Mouse (Mus musculus) gastrocnemius, postnatal 25 days (tissue): Measurements from ENCODE around the gene Cap2. TPM values are rescaled to one million over a fixed set of nuclear protein-coding genes. Genes with fewer than 3 reads are reported as not detected.

Source experiments
- DNase-seq: peaks from one replicate; pipeline ENCODE4 v3.0.0; 2022
- total RNA-seq, 2 experiments: library from RNA; stranded (reverse); gene quantifications; 1 replicate in 1 of 2; 2 replicates in 1 of 2; pipeline ENCODE4 v1.2.3; 2021

The Cap2 gene
- total RNA-seq, 2 experiments from 2014 or later = 281 to 304 TPM

DNA sequence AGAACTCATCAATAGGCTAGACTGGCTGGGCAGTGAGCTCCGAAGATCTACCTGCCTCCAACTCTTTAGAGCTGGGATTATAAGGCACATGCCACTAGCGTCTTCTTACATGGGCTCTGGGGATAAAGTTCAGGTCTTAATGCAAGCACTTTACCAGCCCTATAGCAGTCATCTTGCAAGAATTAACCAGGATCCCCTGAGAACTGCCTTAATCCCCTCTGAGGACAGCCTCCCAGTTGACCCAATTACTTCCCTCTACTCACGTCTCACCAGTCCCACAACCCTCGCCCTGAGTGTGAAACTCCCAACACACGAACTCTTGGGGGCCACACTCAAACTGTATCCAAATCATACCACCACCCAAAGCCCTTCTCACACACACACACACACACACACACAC is 64.3 kb downstream of the Cap2 start:
- DNase-seq = no peak

DNA sequence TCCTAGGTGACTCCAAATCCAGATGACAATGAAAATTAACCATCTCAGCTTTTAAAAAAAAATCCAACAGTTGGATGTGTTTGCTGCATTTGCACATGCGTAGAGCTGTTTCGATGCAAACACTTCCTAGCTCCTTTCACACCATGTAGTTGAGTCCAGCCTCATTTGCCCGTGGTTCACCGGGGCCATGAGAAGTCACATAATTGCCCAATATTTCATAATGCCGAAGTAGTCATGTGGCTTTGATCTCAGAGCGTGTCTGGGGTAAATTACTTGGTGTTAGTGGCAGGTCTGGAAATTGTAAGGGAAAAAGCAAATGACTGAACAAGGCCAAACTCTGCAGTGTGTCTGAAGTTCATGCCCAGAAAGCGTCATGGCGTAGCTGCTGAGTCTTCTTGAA is 67.8 kb downstream of the Cap2 start:
- DNase-seq = no peak

DNA sequence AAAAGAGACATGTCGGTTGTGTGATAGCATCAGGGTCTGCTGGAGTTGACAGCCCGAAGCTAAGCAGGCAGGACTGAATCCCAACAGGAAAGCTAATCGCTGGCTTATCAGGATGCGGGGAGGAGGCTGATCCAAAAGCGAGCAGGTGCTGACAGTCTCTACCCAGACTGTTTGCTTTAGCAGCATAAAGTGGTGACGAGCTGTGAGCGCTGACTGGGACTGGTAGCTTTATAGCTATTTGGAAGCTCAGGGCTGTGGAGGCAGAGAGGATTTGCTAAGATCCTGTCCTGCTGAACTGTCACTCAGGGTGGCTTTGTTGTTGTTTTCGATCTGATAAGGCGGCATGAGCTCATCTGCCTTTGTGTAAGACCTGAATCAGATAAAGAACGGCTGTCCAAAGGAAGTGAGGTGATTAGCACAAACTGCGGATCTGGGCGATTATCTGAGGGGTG is 69.5 kb downstream of the Cap2 start:
- DNase-seq = no peak

DNA sequence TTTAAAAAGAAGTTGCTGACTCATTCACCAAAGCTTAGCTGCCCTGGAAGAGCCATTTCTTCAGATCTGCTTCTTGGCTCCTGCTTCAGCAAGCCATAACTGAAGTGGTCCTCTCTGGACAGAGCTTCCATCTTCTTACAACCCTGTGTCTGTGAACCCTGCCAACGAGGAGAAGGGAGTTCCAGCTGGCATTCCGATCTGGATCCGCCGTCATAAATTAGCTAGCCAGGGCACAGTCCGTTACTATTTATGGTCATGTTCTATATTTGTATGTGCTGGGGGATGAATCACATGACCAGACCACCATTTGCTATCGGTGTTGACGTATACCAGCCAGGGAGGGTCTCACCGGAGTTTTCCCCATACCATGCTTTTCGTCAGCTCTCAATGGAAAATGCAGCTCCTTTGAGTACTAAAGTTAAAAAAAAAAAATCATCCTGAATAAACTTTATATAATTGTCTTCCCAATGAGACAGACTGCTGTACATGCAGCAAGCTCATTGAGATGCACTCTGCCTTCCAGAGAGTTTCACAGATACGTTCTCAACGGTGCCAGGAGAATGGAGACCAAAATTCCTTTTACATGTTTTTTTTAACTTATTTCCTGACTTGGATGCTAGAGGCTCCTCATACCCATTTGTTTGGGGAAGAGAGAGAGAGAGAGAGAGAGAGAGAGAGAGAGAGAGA is 70.5 kb downstream of the Cap2 start:
- peak; percentile 83 for DNase-seq

DNA sequence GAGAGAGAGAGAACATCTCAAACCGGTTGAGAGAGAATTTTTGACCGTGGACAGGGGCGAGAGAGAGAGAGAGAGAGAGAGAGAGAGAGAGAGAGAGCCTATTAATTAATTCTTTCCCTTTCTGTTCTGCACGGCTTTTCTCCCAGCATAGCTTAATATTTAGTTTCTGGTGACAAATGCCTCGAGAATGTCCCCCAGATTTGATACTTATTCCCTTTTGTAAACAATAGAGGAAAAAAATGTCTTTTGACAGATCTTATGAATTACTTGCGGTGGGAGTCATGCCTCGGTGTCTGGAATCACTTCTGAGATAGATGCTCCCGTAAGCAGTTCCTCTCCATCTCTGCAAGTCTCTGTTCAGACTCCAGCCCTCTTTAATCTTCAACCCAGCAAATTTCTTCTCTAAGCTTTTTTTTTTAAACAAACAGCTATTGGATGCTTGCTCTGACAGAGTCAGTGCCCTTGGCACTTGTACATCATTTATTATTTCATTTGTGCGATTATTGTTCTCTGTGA is 71.1 kb downstream of the Cap2 start:
- no peak for DNase-seq

DNA sequence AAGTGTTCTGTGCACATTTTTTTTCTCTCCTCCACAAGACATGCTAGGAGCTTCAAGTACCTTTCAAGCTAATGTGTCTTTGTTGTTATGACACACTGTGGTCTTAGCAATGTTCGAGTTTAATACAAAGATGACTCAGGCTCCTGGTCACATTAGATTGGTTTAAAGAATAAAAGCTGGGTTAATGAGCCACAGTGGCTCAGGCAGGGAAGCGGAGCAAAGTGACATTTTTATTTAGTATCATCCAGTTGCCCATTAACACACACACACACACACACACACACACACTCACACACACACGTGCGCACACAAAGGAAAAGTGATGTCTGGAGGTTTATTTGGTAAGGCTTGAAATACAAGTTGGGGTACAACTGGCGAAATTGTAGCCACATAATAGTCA is 72.6 kb downstream of the Cap2 start:
- no peak for DNase-seq

DNA sequence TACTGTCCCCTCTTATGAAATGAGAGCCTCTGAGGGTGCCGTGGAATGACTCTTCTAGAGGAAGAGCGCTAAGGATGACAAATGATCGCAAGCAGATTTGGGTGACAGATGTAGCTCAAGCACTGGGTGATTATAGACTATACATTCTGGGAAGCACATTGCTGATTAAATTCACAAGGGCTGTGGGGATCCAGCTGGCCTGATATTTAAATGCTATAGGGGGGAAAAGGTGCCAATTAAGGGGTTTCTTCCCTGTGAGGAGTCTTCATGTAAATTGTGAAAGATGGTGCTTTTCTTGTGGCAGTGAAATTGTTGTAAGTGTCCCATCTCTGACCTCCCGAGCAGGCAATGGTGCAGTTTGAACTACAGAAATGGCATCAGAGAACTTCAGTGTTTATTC is 73.1 kb downstream of the Cap2 start:
- DNase-seq = no peak

DNA sequence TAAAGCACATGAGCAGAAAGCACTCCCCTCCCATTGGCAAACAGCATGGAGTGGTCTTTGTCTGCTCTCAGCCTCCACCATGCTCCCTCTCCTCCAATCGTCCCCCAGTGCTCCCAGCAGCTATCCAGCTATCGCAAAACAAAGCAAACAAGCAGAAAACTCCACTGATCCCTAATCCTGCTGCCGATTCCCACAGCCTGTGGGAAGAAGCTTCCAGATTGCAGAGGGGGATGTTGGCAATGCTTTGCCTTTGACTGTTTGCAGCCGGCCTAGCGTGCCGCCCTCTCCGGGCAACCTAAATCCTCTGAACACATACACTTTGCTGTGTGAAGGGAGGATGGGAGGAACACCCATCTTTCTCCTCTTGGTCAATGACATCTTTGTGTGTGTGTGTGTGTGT is 83.2 kb downstream of the Cap2 start:
- no peak for DNase-seq

DNA sequence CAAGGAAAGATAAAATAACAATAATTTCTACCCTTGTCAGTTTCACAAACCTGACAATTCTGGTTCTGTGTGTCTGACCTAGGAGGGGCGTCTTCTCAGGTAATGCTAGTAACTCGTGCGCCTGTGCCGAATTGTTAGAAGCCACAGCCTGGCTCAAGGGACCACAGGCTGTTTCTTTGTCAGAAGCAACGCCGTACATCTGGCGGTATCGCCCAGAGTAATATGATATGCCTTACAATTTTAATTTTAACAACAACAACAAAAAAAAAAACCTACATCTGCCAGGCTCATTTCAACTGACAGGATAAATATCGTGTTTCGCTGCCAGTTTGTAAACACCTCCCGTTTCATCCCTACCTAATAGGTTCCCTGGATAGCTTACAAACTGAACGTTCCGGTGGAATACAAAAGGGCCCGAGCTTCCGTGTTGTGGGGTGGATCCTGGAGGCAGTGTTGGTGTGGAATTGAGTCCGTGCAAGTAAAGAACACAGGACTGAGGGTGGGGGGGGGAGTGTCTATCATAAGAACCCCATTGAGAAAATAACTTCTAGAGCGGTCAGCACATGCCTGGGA is 86.2 kb downstream of the Cap2 start:
- no peak for DNase-seq

DNA sequence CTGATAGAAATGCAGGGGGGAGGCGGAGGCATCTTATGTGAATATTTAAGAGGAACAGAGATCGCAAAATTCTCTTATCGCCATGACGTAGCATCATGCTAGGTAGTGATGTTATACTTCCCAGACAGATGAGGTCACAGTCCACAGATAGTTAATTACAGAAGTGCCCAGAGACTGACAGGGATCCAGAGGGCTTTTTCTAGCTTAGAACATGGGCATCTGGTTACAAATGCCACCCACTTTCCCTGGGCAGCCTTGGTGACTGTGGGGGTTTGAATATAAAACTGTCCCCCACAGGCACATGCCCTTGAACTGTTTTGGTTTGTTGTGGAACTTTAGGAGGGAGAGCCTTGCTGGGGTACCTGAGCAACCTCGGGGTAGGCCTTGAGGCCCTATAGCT is 87.0 kb downstream of the Cap2 start:
- DNase-seq = no peak

DNA sequence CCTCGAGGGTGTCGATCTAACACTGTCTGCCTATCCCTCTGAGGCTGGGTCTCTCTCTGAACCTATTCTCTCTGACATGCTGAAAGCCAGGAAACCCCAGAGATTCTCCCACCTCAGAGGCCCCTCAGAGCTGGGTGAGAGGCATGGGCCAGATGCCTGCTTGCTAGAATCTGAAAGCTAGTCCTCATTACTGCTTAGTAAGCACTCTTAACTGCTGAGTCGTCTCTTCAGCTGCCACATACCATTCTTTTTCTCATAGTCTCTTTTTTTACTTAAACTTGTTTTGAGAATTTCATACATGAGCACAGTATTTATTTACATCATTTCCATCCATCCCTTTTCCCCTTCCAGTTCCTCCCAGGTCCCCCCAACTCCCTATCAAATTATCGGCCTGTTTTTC is 89.2 kb downstream of the Cap2 start:
- DNase-seq = no peak

DNA sequence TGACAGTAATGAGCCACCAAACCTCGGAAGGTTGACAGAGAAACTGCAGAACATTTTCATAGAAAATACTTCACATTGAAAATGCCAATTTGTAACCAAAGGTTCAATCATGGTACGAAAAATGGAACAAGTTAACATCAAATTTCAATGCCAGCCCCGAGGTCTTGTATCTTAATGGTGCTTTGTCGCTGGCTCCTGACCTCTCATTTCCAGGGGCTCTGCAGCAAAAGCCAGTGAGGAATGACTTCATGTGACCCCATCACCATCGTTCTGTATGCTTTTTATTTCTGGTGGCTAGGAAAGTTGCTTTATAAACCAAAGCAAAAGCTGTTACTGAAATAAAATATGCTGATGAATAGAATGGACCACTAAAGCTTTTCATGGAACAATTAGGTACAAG is 99.0 kb downstream of the Cap2 start:
- DNase-seq = no peak

DNA sequence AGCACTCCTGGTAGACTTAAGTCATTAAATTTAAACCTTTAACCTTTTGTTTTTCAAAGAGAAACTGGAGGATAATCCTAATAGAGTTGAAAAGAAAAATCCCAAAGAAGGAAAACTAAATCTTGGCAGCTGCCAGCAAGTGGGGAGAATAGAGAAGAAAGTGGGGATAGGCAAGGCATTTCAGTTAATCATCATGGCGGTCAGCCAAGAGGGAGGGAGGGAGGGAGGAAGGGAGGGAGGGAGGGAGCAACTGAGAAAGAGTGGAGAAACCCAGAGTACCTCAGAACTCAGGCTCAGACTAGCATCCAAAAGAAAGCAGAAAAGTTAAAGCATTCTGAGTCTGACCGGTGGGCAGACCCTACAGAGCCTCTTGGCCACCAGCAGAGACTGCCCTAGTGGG is 99.7 kb downstream of the Cap2 start:
- DNase-seq = no peak

DNA sequence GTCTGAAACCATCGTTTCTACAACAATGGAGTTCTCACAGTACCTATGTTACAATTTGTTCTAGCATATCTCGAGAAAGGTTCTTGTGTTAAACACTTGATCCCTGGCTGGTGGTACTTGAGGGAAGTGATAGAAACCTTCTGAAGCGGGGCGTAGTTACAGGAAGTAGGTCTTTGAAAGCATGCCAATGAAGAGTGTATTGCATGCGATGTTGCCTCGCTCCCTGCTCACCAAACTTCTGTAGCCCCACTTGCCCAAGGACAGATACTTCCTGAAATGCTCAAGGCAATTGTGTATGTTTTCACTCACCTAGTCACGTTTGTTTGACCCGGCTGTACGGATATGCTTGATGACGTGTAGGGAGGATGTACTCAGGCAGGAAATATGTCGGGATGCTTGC is 101.0 kb downstream of the Cap2 start:
- no peak for DNase-seq

DNA sequence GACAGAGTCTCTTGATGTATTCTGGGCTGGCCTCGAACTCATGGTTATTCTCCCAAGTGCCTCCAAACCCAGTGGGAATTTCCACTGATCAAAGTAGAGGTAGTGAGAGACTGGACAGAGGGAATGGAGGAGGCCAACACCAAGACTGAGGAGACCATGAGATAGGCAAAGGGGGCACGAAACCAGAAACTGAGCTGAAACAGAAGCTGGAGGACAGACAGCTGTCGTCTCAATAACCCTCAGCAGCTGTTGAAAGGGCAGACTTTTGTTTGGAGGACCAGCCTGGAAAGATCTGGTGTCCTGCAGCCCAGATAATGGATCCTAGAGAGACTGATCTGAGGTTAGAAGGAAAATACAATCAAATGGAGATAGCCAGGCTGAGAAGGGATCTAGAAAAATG is 109.4 kb downstream of the Cap2 start:
- DNase-seq = no peak

DNA sequence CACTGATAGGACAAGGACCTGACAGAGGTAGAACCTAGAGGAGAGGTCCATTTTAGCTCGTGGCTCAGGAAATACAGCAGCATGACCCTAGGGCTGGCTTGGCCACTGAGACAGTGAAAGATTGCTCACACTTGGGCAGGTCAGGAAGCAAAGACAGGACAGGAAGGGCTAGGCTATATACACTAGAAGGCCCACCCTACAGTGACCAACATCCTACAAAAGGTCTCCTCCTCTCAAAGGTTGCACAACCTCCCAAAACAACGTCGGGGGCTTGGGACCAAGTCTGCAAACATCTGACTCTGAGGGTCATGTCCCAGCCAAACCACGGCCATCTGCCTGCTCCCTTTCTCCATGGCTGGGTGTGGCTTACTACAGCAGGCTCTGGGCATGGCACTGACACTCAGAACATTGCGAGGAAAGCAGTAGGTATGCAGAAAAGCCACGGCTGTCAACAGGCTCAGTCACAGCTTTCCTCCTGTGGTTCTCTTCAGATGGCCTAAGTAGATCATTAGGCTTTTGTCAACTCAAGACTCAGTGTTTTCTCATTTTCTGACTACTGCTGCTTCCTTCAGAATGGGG is 112.1 kb downstream of the Cap2 start:
- no peak for DNase-seq

DNA sequence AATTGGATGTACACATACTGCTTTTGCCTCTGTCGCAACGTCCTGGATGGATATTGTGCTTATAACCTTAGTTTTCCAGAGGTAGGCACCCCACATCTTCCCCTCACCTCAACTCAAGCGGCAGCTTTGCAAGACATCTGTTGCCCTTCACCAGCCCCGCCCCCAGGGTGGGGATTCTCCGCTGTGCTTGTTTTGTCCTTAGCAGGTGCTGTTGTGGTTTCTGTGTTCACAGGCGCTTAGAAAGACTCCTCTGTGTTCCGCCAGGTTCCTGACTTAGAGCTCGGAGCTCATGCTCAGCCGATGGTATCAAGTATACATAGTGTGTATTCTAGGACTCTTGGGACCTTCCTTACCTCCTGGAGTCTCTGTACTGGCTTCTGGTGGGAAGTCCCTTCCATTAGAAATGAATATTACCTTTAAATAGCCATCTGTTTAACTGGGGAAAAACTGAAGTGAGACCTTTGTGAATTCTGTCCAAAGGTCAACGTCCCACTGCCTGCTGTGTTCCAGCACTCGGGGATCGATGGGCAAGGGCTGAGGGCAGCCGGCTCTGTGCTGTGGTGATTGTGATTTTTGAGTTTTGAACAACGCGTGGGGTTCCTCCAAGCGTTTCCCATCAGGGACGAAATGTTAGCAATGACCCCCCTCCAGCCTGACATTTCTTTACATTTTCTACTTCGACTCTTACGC is 115.2 kb downstream of the Cap2 start:
- peak; percentile 48 for DNase-seq

DNA sequence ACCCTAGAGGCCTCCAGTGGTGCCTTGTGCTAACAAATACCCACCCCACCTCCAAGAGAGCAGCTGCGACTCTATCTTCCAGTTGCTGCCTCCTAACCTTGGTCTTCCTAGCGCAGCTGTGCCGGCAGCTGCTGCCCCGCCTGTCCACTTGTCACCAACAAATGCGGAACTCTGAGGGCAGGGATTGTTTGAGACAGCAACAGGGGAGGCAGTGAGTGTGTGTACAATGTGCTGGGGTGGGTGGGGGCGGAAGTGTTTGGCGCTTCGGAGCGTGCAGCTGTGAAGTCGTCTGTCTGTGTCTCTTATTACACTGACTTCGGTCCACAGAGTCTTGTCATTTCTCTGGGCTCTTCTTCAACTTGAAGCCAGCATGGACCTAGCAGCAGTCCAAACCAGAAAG is 118.0 kb downstream of the Cap2 start:
- peak; percentile 71 for DNase-seq

DNA sequence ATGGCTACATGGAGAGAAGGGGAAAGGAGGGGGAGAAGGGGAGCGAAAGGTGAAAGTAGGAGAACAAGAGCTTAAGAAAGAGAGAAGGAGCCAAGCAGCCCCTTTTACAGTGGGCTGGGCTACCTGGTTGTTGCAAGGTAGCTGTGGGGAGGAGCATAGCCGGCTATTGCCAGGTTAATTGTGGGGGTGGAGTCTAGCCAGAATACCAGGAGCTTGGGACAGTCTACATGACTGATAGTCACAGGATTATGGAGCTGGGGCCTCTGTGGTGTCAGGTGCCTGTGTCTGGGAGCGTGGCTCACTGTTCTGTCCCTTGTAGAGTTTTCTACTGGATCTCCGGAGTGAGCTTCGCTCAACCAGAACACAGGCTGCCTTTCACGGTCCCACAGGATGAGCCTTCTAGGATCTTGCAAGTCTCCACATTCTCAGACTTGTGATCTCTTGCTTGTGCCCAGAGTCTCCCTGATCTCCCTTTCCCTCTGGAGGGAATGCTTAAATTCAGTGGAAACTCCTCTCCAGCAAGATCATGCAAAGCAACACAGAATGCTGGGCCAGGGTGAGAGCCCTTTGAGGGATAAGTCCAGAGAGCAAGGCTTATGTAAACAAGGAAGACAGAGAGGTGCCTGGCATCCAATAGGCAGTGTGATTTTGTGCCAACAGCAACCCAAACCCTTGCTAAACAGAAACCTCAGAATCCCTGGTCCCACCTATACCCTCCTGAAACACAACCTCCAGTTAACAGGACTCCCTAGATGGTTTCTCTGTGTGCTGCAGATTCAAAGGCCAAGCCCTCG is 119.5 kb downstream of the Cap2 start:
- DNase-seq = no peak

DNA sequence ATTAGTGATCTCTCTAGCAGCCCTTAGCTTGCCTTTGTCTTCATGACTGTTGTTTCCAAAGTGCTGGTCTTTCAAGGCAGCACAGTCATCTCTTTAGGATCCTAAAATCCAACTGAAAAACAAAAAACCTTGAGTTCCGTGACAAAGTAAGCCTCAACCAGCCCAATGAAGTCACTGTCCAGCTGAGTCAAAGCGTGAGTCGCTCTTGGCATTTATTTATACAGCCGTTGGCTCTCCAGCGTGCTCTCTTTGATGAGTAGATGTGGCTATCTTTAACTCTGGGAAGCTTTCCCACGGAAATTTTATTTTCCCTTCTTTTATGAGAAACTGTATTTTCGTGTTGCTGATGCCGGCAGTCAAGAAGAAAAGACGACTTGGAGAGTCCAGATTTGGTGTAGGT is 125.0 kb downstream of the Cap2 start:
- DNase-seq = no peak

DNA sequence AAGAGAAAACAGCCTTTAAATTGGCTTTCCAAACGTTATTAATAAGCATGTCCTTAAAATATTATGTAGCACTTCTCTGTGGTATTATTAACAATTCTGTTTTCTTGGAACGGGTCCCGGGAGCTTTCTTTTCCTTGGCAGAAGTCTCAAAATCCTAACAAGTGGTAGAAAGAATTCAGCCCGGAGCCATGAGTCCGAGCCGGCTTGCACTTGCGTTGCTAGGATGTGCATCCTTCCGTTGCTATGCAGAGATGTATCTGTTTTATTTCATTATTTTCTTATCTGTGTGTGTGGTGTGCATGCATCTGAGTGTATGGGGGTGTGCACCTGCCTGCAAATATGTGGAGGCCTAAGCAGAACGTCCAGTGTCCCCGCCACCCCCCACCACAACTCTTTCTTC is 126.2 kb downstream of the Cap2 start:
- no peak for DNase-seq

DNA sequence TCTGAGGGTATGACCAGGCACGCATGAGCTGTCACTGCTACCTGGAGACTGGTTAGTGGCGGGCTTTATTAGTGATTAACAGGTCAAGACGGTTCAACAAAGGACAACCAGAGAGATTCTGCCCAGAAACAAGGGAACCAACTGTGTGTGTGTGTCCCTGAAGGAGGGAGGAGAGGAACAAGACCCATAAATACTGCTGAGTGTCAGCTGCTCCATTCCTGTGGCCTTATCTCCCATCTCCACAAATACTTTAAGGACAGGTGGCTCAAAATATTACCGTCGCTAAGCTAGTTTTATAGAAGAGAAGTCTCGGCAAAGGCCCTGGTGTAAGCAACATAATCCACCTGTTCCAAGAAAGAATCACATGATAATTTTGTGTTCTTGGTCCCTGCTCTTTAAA is 127.7 kb downstream of the Cap2 start:
- no peak for DNase-seq
